Mouse (Mus musculus): ENCODE results near the gene Hspa1a.
"Not testable (repeated sequence)": the region's sequence is repeated elsewhere in the genome, so short reads cannot be mapped to it uniquely, and the experiment has no call there.

The Hspa1a gene

GRCm38 (mm10) chr17:35001452-35002152 lies 29.6 kb upstream of the Hspa1a start:
- peak; percentile 56 for DNase-seq (ENCODE audit: inconsistent ontology term)

GRCm38 (mm10) chr17:35000717-35001451 lies 28.9 kb upstream of the Hspa1a start, which contains the start of gene Vars:
Gene Vars (plus strand): TSS chr17:35000987.
- DNase-seq (ENCODE audit: inconsistent ontology term): peak; percentile 95

DNA sequence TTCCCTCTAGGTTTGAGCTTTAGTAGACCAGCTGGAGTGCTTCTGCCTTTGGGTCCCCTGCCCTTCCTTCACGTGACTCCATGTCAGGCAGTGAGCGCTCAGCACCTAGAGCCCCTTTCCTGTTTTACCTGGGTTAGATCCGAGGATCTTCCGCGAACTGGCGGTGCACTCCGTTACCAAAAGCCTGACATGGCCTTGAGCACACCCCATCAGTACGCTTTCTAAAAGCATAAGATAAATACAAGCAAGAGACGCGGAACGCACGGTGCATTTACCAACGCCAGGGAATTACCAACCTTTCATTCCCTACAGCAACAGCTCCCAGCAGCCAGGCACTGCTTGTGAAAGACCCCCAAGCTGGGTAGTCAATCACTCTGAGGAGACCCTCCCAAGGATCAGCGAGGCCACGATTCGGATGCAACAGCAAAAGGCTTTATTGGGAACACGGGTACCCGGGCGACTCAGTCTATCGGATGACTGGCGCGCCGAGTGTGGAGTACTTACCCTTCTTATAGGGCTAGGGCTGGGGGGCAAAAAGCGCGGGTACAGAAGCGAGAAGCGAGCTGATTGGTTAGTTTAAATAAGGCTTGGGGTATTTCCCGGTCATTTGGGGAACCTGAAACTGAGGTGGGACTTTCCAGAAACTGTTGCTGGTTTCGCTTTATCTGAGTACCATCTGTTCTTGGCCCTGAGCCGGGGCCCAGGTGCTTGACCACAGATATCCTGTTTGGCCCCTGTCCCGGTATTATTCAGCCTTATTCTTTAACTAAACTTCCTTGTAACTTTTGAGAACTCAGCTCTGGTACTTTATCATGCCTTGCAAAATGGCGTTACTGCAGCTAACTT lies 28.1 kb upstream of the Hspa1a start:
- DNase-seq (ENCODE audit: inconsistent ontology term): peak; percentile 29

DNA sequence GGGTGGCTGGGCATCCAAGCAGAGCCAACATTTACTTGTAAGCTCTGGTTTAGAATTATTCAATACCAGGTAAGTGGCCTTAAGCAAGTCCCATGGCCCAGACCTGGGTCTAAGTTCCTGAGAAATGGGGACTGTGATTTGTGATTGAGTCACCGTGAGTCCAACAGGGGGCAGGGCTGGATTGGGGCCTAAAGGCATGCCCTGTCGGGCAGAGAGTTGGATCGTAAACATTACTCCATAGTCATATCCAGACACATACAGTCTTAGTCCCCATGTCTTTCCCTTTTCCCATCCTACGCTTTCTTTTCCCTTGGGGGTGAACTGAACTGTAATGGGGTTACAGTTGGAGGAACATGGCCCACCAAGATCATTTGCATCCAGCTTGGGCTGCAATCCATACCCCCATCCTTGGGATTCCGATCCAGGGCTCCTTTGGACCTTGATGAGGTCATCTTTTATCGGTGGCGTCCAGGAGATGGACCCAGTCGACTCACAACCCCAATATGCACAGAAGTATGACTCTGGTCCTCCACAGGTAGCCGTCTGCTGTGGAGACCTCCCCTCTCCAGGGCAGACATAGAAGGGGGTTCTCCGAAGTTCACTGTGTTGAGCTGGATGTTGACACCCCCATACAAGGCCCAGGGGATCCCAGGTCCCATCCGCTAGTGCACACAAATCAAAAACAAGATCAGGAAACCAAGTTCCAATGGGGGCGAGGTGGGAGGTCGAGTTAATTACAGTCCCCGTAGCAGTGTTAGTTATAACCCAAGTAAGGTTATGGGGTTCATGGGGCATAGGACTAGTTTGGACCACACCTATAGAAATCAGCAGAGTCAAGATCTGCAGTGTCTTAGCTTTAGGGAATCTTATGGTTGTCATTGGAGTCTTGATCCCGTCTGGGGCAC lies 26.8 kb upstream of the Hspa1a start:
- DNase-seq (ENCODE audit: inconsistent ontology term): no peak

- no peak for DNase-seq (ENCODE audit: inconsistent ontology term)
Measured at GRCm38 (mm10) chr17:34997142-34997483, 25.2 kb upstream of the Hspa1a start.

DNA sequence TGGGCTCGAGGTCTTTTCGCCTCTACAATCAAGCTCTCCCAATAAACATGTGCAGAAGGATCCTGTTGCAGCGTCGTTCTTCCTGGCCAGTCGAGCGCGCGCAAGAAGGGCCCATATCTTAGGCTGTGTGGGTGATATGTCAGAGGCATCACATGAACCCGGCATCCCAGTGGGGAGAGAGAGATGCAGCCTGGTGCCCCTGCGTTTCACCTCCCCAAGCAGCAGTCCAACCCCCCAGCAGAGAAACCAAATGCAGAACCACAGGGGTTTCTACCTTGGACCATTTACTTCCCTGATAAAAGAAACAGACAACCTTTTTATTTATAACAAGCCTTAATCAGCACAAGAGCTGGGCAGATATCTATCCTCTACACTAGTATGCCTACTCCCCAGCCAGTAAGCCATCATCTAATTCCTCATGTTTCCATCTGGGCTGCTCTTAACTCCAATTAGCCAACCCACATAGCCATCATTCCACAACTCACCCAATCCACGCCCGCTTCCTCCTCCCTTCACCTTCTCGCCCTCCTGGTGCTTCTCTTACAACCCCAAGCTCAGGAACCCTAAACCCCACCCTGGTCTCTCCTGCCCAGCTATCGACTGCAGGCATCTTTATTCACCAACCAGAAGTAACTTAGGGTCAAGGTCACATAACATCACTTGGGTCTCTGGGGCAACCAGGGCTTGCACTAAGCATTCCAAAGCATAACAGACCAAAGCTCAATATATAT lies 24.6 kb upstream of the Hspa1a start:
- DNase-seq (ENCODE audit: inconsistent ontology term): no peak

- DNase-seq (ENCODE audit: inconsistent ontology term): not testable (repeated sequence)
Measured at GRCm38 (mm10) chr17:34995927-34996326, 24.0 kb upstream of the Hspa1a start.

- DNase-seq (ENCODE audit: inconsistent ontology term): not testable (repeated sequence)
Measured at GRCm38 (mm10) chr17:34995192-34995591, 23.2 kb upstream of the Hspa1a start.

GRCm38 (mm10) chr17:34994751-34995150 lies 22.8 kb upstream of the Hspa1a start:
- DNase-seq (ENCODE audit: inconsistent ontology term): no peak

DNA sequence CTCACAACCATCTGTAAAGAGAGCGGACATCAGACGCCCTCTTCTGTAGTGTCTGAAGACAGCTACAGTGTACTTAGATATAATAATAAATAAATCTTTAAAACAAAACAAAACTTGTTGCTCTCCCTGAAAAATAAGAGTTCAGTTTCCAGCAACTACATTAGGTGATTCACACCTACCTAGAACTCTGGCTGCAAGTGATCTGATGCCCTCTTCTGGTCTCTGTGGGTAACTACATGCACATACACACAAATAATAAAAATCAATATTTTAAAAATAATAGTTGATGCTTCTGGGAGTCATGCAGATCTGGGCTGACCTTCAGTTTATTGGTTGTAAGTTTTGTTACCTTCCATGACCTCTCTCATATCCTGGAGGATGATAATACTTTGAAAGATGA lies 12.3 kb upstream of the Hspa1a start:
- no peak for DNase-seq (ENCODE audit: inconsistent ontology term)

- DNase-seq (ENCODE audit: inconsistent ontology term): no peak
Measured at GRCm38 (mm10) chr17:34982328-34982727, 10.4 kb upstream of the Hspa1a start.

DNA sequence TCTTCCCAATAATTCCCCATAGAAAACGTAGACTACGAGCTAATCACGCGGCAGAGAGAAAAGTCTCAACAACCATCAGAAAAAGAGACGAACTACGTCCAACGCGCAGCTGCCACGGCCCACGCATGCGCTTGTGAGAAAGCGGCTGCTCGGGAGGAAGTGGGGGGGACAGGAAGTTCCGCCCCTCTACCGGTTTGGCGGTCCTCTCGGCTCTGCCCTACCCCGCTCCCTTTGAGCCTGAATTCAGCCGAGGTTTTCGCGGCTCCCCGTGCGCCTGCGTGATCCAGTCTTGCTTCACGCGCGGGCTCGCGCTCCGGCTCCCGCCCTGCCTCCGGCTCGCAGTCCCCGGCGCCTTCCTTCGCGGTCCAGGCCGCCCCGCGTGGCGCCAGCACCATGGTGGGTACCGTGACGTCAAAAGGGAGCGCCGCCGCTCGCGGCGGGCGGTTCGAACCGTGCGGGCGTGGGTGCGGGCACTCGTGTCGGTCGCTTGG lies 9.8 kb upstream of the Hspa1a start, which contains the start of gene Lsm2:
Gene Lsm2 (plus strand): TSS at position 173 of the 491 bp plus-strand sequence.
- DNase-seq (ENCODE audit: inconsistent ontology term): peak; percentile 95

- DNase-seq (ENCODE audit: inconsistent ontology term): peak; percentile 72
Measured at GRCm38 (mm10) chr17:34980655-34981054, 8.7 kb upstream of the Hspa1a start.

GRCm38 (mm10) chr17:34979631-34980030 lies 7.7 kb upstream of the Hspa1a start:
- DNase-seq (ENCODE audit: inconsistent ontology term): no peak

GRCm38 (mm10) chr17:34978239-34978638 lies 6.3 kb upstream of the Hspa1a start:
- DNase-seq (ENCODE audit: inconsistent ontology term): no peak

DNA sequence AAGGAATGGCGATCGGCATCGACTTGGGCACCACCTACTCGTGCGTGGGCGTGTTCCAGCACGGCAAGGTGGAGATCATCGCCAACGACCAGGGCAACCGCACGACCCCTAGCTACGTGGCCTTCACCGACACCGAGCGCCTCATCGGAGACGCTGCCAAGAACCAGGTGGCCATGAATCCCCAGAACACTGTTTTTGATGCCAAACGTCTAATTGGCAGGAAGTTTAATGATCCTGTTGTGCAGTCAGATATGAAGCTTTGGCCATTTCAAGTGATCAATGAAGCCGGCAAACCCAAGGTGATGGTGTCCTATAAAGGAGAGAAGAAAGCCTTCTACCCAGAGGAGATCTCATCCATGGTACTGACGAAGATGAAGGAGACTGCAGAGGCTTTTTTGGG lies 5.0 kb upstream of the Hspa1a start:
- DNase-seq (ENCODE audit: inconsistent ontology term): no peak

GRCm38 (mm10) chr17:34975581-34976492 lies 3.9 kb upstream of the Hspa1a start:
- DNase-seq (ENCODE audit: inconsistent ontology term): no peak

- not testable (repeated sequence) for DNase-seq (ENCODE audit: inconsistent ontology term)
Measured at GRCm38 (mm10) chr17:34971694-34972068, 275 bp downstream of the Hspa1a start.

DNA sequence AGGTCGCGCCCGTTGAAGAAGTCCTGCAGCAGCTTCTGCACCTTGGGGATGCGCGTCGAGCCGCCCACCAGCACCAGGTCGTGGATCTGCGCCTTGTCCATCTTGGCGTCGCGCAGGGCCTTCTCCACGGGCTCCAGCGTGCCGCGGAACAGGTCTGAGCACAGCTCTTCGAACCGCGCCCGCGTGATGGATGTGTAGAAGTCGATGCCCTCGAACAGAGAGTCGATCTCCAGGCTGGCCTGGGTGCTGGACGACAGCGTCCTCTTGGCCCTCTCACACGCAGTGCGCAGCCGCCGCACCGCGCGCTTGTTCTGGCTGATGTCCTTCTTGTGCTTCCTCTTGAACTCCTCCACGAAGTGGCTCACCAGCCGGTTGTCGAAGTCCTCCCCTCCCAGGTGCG lies 1.1 kb downstream of the Hspa1a start:
- DNase-seq (ENCODE audit: inconsistent ontology term): not testable (repeated sequence)

All from Muller cell, postnatal 12 days (primary cell).